Mouse (Mus musculus): Measurements from ENCODE around the gene Olfr373.

Olfr373 gene

DNA sequence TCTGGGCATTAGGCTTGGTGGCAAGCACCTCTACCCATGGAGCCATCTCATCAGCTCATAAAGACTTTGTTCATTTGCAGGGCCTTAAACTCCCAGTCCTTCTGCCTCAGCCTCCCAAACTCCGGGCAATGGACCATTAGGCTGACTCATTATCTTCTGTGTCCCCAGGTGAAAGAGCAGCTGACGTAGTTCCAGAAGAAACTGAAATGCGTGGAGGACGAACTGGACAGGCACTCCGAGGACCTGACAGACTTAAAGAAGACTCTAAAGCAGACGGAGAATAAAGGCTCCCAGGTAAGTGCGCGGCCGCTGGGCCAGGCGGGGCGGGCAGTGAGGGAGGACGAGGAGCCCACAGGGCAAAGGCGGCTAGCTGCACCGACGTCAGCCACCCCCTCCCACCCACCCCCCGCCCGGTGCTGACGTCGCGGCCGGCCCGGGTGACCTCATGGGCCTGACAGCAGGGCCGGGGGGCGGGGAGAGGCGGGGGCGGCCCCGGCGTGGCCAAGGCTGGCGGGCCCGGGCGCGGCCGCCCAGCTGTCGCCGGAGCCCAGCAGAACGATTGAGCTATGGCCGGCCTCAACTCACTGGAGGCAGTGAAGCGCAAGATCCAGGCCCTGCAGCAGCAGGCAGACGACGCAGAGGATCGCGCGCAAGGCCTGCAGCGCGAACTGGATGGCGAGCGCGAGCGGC is 51.9 kb downstream of the Olfr373 start, which contains the start of gene Tpm4:
TSS of gene Tpm4 (plus strand) at position 220 of the 690 bp plus-strand sequence.
- no peak for DNase-seq (ENCODE audit: low spot score)

DNA sequence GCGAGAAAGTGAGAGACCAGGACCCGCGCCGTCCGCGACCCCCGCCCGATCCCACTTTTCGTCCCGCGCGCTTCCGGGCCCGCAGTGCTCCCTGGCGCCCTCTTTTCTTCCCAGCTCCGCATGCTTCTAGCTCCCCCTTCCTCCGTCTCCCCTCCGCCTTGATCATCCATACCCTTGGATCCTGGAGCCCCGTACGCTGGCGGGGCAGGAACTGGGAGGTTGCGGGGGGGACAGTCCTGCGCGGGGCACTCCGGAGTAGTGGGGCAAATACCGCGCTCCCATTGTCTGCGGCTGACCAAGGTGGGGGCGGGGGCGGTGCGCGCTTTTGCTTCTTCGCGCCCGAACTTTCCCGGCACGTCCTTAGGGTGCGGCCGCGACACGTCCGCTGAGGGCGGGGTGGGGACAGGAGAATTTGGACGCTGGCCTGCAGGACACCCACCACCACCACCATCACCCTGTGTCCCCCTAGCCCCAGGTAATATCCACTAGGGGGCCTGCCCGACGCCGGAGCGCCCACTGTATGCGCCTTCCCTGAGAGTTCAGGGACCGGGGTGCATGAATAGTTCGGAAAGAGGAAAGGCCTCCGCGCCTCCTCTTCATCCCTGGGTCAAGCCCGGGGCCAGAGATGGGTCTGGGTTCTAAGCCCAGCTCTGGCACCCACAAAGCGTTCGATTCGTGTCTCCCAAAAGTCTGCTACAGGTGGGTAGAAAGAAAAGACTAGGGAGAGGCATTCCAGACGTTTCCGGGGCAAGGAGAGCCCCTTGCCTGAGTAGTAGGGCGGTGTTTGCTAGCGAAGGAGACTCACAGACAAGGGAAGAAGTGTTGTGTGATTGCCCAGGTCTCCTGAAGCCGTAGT is 52.7 kb downstream of the Olfr373 start:
- no peak for DNase-seq (ENCODE audit: low spot score)

DNA sequence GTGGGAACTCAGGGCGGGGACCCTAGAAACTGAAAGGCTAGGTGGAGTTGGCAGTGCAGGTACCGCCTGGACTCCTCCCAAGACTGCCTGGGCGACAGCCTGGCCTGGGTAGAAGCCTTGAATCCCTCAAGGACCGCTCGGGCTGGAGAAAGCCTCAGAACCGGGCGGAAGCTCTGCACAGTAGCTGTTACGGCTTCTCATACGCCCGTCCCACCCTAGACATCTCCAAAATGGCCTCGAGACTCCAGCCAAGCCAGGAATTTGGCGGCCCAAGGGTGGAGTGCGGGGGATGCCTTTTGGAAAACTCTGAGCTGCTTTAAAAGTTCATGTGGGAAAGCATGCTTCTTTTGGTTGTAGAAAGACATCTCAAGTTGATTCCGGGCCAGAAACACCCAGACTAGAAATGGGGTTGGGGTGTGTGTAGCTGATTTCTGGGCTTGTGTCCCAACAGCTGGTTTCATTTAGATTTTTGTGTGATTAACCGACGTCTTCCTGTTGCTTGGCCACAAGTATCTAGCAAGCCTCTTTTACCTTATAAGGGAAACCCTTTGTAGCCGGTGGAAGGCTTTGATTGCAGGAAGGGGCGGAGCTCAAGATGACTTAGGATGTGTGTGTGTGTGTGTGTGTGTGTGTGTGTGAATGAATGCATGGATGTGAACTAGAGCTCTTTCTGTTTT is 53.5 kb downstream of the Olfr373 start:
- no peak for DNase-seq (ENCODE audit: low spot score)

DNA sequence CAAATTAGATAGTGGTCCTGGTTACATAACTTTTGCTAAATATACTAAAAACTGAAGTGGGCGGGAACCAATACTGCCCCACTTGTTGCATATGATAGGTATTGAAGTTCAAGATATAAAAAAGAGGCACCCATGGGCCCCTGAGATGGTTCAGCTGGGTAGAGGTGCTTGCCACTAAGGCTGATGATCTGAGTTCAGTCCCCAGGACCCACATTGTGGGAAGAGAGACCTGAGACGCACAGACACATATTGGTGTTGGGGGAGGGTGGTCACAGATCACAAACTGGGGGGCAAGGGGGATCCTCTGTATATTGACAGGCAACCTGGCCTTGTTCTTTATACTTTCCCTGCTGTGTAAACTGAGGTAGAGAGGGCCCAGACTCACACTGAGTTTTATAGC is 54.5 kb downstream of the Olfr373 start:
- no peak for DNase-seq (ENCODE audit: low spot score)

DNA sequence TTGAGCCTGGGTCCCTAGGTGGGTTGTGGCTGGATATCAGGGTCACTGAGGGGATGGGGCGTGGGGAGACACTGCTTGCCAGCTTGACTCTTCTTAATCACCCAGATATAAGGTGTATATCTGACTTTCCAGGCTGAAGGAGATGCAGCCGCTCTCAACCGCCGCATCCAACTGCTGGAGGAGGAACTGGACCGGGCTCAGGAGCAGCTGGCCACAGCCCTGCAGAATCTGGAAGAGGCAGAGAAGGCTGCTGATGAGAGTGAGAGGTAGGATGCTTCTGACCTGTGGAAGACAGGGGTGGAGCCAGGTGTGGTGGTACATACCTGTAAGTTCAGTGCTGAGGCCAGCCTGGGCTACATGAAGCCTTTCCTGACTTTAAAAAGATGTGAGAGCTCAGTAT is 55.5 kb downstream of the Olfr373 start:
- DNase-seq (ENCODE audit: low spot score), result no peak

DNA sequence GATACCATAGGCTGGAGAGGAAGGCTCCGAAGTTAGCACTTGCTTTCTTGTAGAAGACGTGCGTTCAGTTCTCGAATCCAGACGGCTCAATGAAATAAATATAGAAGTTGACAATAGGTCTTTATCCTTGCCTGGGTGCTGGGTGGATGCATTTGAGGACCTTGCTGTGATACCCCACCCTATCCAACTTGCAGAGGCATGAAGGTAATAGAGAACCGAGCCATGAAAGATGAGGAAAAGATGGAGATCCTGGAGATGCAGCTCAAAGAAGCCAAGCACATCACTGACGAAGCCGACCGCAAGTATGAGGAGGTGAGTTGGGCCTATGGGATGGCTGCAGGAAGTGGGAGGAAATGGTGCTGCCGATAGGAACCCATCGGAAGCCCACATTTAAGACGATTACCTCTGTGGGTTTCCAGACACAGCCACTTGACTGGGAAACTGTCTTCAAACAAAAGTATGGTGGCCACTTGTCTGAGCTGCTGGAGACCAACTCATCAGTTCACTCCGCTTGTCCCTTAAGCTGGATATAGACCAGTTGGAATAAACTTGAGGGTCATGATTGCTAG is 60.4 kb downstream of the Olfr373 start:
- DNase-seq (ENCODE audit: low spot score), result no peak

DNA sequence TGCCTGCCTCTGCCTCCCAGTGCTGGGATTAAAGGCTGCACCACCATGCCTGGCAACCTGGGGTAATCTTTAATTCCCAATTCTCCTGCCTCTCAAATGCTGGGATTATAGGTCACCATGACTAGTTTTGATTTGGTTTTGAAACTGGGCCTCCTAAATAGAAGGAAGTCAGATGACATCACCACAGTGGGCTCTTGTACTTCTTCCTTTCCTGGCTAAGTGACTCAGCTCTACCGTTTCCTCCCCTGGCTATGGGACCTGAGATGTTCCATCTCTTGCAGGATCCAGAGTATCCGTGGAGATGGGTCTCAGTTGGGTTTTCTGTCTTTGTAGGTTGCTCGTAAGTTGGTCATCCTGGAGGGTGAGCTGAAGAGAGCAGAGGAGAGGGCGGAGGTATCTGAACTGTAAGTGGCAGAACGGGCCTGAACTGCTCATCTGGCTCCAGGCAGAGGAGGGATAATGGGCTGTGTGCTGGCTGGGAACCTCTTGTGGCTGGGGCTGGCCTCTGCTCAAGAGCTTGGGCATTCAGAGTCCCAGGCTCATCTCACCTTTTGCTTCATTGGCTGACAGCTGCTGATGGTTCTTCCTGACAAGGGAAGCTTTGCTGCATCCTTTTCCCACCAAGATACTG is 61.5 kb downstream of the Olfr373 start:
- no peak for DNase-seq (ENCODE audit: low spot score)

DNA sequence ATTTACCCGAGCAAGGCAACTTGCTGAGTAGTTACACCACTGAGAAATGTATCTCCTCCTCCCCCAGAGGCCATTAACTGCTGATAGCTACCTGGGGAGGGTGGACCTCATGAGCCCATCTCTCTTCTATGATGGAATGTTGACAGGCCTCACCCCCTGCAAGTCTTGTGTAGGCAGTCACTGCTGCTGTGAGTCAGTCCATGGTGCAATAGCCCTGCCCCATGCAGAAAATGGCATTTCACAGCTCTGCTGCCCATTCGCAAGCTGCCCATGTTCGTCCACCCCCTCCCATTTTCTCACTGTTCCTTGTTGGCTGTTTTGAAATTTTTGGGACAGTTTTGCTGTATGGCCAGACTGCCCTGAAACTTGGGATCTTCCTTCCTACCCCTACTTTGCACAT is 62.5 kb downstream of the Olfr373 start:
- no peak for DNase-seq (ENCODE audit: low spot score)

DNA sequence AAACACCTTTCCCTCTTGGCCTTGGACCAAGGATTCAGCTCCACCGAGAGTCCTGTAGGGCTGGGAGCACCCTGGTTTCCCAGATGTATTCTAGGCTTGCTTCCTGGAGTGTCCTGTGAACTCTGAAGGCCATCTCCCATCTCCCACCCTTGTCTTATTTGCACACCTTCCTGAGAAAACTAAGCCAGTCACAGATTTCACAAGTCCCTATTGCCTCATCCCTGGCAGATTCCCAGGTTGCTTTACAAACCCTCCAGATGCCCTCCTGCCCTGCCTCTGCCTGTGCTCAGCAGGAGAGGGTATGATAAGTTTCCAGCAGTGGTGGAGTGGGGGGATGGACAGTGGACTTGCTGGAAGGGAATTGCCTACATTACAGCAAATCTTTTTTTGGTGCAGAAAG is 63.1 kb downstream of the Olfr373 start:
- DNase-seq (ENCODE audit: low spot score), result no peak

DNA sequence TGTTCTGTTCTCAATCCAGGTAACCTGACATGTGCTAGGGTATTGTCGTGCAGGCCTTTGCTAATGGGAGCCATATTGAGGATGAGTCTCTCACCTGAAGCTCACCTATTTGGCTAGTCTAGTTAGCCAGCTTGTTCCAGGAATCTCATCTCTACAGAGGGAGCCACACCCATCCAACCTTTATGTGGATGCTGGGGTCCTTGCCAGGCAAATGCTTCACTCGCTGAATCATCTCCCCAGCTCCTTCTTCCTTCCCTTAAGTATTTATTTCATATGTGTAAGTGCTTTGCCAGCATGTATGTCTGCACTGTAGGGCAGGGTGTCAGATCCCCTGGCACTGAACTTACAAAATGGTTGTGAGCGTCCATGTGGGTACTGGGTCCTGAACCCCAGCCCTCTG is 63.6 kb downstream of the Olfr373 start:
- no peak for DNase-seq (ENCODE audit: low spot score)

DNA sequence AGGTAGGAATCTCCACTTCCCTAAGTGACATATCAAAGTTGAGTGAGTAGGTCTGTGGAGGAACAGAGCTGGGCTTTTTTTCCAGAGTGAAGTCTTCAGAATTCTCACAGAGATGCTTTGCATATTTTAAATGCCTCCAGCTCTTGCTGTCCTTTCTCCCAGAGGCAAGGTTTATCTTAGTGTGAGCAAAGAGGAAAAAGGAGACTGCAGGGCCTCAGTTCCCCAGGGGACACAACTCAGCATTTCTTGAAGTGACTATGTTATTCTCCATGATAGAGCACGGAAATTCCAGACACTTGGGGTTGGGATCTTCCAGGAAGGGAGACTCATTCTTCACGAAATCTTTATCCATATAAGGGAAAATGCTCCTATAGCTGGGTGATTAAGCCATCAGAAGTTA is 64.3 kb downstream of the Olfr373 start:
- no peak for DNase-seq (ENCODE audit: low spot score)

DNA sequence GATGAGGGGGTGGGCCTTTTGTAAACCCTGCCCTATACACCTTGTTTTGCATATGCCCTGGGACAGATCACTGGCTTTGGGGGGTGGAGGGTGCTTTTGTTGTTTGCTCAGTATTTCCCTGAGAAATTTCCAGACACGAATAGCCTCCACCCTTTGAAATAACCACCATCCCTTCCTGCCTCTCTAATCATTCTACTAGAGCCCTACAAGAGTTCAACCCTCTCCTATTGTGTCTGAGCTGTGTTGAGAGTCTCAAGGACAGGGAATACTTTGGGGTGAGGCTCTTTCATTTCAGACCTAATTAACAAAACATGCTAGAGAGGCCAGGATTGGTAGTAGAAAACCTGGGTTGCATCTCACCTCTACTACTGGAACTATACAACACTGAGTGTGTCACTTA is 66.1 kb downstream of the Olfr373 start:
- no peak for DNase-seq (ENCODE audit: low spot score)

DNA sequence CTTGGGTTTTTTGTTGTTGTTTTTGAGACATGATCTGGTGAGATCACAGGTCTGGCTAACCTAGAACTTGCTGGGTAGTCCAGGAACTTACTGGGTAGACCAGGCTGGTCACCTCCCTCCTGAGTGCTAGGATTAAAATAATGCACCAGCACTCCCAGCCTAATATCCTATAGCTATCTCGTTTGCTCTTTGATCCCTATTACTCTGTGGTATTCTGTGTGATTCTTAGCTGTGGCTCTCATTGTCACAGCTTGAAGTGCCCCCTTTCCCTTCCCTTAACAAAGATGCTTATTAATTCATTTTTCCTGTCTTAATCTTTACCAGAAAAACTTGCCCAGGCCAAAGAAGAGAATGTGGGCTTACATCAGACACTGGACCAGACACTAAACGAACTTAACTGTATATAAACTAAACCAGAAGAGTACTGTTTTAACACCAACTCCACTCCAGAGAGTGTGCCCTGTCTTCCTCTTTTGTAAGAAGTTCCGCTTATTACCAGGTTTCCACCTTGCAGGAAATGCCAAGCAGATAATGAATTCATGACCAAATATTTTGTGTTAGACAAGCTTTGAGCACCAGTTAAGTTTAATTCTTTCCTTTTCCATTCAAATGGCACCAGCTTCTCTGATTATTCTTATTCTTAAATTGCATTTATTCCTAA is 68.6 kb downstream of the Olfr373 start:
- DNase-seq (ENCODE audit: low spot score), result no peak
